Mouse (Mus musculus): ENCODE results near the gene Tmc3. TPM values are rescaled to one million over a fixed set of nuclear protein-coding genes. Genes with fewer than 3 reads are reported as not detected.

Tmc3 gene
- polyA plus RNA-seq, 1 experiment from 2014 or later: 0.73 TPM

DNA sequence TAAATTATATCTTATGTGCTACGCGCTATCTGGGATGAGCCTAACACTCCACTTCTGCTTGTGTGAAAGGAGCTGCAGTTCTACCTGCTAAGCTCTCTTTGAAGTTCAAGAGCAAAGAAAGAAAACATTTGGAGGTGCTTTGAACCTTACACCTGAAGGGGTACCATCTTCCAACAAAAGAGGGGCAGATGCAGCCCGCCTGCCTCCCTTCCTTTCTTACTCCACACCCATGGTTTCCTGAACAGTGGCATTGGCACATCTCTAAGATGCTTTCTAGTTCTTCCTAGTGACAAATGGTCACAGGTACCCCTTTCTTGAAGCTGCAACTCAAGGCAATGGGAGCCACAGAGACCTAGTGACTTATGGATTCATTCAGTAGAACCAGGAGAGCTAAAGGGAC, 77.0 kb downstream of the Tmc3 start:
- no peak for DNase-seq (ENCODE audit: low spot score)
- Histone ChIP-seq H3K27ac (replicated peaks; ENCODE audit: low read depth, low read length) (no peak overlapping the region), H3K9ac (ENCODE audit: low read length) (no peak overlapping the region), H3K36me3 (ENCODE audit: control insufficient read depth, insufficient read depth, low read length) (no peaks in the 10 kb centered on the region), H3K9me3 (ENCODE audit: control insufficient read depth, low read length) (no peaks in the 10 kb centered on the region), H3K4me1 (ENCODE audit: control insufficient read depth, insufficient read depth, low read length) (no peaks in the 10 kb centered on the region), H3K4me2 (ENCODE audit: low read depth, severe bottlenecking) (no peak overlapping the region), H3K27me3 (ENCODE audit: control insufficient read depth, insufficient read depth, low read length) (no peaks in the 10 kb centered on the region), H3K4me3 (ENCODE audit: low read depth, low read length) (no peak overlapping the region)
- 94% methylated on average over 3 of the region's 3 CpGs for WGBS
- no peak for ATAC-seq (ENCODE audit: insufficient number of reproducible peaks, low FRiP score, low TSS enrichment, low read depth)

DNA sequence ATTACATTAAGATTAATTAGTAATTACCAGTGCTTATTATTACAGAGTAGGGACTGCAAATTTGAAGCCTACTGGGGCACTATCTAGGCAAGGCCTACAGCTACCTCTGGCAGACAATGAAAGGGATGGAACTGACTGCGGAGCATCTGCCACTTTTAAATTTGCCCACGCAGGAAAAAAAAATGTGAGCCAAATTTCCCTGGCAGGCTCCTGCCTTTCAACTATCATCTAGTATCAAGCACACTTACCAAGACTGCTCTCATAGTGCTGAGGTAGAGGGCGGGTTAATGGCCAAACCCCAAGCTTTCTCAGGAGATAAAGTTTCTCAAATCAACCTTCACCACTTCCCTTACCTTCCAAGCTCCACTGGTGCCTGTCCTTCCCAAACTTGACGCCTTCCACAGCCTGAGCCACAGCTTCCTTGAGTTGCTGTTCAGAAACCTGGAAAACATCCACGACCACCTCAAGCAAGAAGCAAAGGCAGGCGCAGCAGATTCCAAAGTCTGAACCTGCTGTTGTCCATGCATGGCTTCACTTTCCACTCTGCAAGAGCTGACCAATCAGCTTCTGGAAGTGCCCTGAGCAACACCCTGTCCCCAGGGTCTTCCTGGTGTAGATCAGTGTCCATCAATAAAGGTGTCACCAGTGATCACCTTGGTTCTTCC, 78.1 kb downstream of the Tmc3 start:
- WGBS: 88% methylated on average over 6 of the region's 6 CpGs
- no peaks in the 10 kb centered on the region for H3K9me3 ChIP-seq (ENCODE audit: control insufficient read depth, low read length)
- H3K9ac ChIP-seq (ENCODE audit: low read length): no peak overlapping the region
- H3K4me3 ChIP-seq (ENCODE audit: low read depth, low read length): no peak overlapping the region
- H3K4me2 ChIP-seq (ENCODE audit: low read depth, severe bottlenecking): no peak overlapping the region
- ATAC-seq (ENCODE audit: insufficient number of reproducible peaks, low FRiP score, low TSS enrichment, low read depth) (no peak), DNase-seq (ENCODE audit: low spot score) (no peak)
- no peaks in the 10 kb centered on the region for H3K4me1 ChIP-seq (ENCODE audit: control insufficient read depth, insufficient read depth, low read length)
- no peaks in the 10 kb centered on the region for H3K36me3 ChIP-seq (ENCODE audit: control insufficient read depth, insufficient read depth, low read length)
- H3K27me3 ChIP-seq (ENCODE audit: control insufficient read depth, insufficient read depth, low read length): no peaks in the 10 kb centered on the region
- no peak overlapping the region for H3K27ac ChIP-seq (replicated peaks; ENCODE audit: low read depth, low read length)

DNA sequence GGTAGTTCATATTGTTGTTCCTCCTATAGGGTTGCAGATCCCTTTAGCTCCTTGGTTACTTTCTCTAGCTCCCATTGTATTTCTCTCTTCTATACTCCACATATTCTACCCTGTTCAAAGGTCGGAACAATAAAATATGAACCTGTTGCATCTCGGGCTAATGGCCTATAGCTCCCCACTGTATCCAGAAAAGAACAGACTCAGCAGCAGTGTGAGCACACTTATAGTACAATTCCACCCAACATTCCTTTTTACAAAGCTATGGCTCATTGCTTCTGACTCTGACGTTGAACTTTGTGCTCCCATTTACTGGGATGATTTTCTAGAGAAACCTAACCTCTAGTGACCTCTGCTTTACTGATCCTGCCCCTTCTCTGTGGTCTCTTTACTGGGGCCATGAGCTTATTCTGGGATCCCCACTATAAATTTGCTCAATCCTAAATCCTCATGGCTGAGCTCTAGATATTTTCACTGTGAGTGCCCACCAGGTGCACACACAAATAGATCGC, 81.4 kb downstream of the Tmc3 start:
- Histone ChIP-seq H3K9me3 (ENCODE audit: control insufficient read depth, low read length) (no peaks in the 10 kb centered on the region), H3K4me2 (ENCODE audit: low read depth, severe bottlenecking) (no peak overlapping the region), H3K4me1 (ENCODE audit: control insufficient read depth, insufficient read depth, low read length) (no peaks in the 10 kb centered on the region), H3K36me3 (ENCODE audit: control insufficient read depth, insufficient read depth, low read length) (no peaks in the 10 kb centered on the region), H3K4me3 (ENCODE audit: low read depth, low read length) (no peak overlapping the region), H3K27me3 (ENCODE audit: control insufficient read depth, insufficient read depth, low read length) (no peaks in the 10 kb centered on the region), H3K9ac (ENCODE audit: low read length) (no peak overlapping the region), H3K27ac (replicated peaks; ENCODE audit: low read depth, low read length) (no peak overlapping the region)
- 87% methylated on average over 4 of the region's 4 CpGs for WGBS
- no peak for ATAC-seq (ENCODE audit: insufficient number of reproducible peaks, low FRiP score, low TSS enrichment, low read depth)
- no peak for DNase-seq (ENCODE audit: low spot score)

DNA sequence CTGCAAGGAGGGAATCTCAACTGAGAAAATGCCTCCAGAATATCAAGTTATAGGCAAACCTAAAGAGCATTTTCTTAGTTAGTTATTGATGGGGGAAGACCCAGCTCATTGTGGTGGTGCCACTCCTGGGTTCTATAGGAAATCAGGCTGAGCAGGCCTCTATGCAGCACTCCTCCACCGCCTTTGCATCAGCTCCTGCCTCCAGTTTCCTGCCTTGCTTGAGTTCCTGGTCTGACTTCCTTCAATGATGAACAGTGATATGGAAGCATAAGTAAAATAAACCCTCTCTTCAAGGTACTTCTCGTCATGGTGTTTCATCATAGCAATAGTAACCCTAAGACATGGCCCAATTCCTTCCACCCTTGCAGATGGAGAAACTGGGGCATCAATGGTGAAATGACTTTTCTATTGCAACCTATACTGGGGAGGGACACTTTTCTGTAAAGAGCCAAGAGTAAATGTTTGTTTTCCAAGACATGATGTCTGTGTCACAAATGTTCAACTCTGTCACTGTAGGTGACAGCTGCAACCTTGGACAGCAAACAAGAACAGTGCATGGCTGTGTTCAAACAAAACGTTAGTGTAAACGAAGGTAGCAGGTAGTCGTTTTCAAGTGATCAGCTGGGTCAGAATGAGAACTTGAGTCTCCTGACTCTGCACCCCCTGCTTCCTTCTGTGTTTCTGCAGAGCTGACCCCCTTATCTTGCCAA, 83.4 kb downstream of the Tmc3 start:
- Histone ChIP-seq H3K36me3 (ENCODE audit: control insufficient read depth, insufficient read depth, low read length) (no peaks in the 10 kb centered on the region), H3K27ac (replicated peaks; ENCODE audit: low read depth, low read length) (no peak overlapping the region), H3K4me3 (ENCODE audit: low read depth, low read length) (no peak overlapping the region), H3K9ac (ENCODE audit: low read length) (no peak overlapping the region), H3K4me2 (ENCODE audit: low read depth, severe bottlenecking) (no peak overlapping the region), H3K27me3 (ENCODE audit: control insufficient read depth, insufficient read depth, low read length) (no peaks in the 10 kb centered on the region), H3K4me1 (ENCODE audit: control insufficient read depth, insufficient read depth, low read length) (no peaks in the 10 kb centered on the region), H3K9me3 (ENCODE audit: control insufficient read depth, low read length) (no peaks in the 10 kb centered on the region)
- no peak for ATAC-seq (ENCODE audit: insufficient number of reproducible peaks, low FRiP score, low TSS enrichment, low read depth)
- WGBS: 88% methylated on average over 5 of the region's 5 CpGs
- no peak for DNase-seq (ENCODE audit: low spot score)

DNA sequence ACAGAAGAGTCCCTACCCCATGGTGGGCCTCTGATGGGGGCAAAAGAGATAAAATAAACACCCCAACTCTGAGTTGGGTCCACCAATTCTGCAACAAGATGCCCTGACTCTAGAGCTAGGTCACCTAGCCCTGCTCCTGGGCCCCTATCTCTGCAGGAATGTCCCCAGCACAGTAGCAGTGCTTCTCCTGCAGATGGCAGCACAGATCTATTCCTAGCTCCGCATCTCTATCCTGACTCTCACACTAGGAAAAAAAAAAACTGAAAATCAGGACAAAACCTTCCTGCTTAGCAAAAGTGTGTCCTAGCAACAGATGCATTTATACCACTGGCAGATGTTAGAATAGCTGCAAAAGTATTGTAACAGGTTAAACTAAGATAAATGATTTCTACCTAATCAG, 84.0 kb downstream of the Tmc3 start:
- Histone ChIP-seq H3K9ac (ENCODE audit: low read length) (no peak overlapping the region), H3K4me1 (ENCODE audit: control insufficient read depth, insufficient read depth, low read length) (no peaks in the 10 kb centered on the region), H3K9me3 (ENCODE audit: control insufficient read depth, low read length) (no peaks in the 10 kb centered on the region), H3K27me3 (ENCODE audit: control insufficient read depth, insufficient read depth, low read length) (no peaks in the 10 kb centered on the region), H3K4me3 (ENCODE audit: low read depth, low read length) (no peak overlapping the region), H3K27ac (replicated peaks; ENCODE audit: low read depth, low read length) (no peak overlapping the region), H3K36me3 (ENCODE audit: control insufficient read depth, insufficient read depth, low read length) (no peaks in the 10 kb centered on the region), H3K4me2 (ENCODE audit: low read depth, severe bottlenecking) (no peak overlapping the region)
- 18% methylated on average over 1 of the region's 1 CpGs for WGBS
- DNase-seq (ENCODE audit: low spot score) (peak; percentile 77), ATAC-seq (ENCODE audit: insufficient number of reproducible peaks, low FRiP score, low TSS enrichment, low read depth) (no peak)

DNA sequence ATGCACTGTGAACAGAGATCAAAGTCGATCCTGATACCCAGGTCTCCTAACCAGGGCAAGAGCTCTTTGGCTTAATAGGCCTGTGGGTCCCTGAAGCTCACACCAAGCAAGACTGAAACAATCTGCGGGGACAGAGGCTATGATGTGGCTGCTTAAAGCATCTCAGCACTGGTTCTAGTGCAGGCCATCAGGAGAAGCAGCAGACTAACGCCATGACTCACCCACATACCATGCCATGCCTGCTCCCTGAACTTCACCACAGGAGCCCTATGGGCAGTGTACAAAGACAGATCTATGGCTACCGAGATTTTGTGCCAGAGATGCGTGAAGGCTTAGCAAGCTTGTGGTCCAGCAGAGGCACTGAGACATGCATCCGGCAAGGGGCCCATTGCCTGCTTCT, 86.8 kb downstream of the Tmc3 start:
- 91% methylated on average over 6 of the region's 6 CpGs for WGBS
- no peak for DNase-seq (ENCODE audit: low spot score)
- no peak for ATAC-seq (ENCODE audit: insufficient number of reproducible peaks, low FRiP score, low TSS enrichment, low read depth)
- Histone ChIP-seq H3K27ac (replicated peaks; ENCODE audit: low read depth, low read length) (no peak overlapping the region), H3K27me3 (ENCODE audit: control insufficient read depth, insufficient read depth, low read length) (no peaks in the 10 kb centered on the region), H3K4me3 (ENCODE audit: low read depth, low read length) (no peak overlapping the region), H3K36me3 (ENCODE audit: control insufficient read depth, insufficient read depth, low read length) (no peaks in the 10 kb centered on the region), H3K9ac (ENCODE audit: low read length) (no peak overlapping the region), H3K4me1 (ENCODE audit: control insufficient read depth, insufficient read depth, low read length) (no peaks in the 10 kb centered on the region), H3K4me2 (ENCODE audit: low read depth, severe bottlenecking) (no peak overlapping the region), H3K9me3 (ENCODE audit: control insufficient read depth, low read length) (no peaks in the 10 kb centered on the region)

Other genes starting within 250 kb of the Tmc3 start
- 18.8 and 19.2 TPM in 2 replicates for gene Stard5, start 47.0 kb downstream of the Tmc3 start, polyA plus RNA-seq (2014; fragmentation: Nextera tagmentation; extraction: Ambion mirVana)
- 2.2 and 3.4 TPM in 2 replicates for gene Il16, start 160.8 kb downstream of the Tmc3 start, polyA plus RNA-seq (2014; fragmentation: Nextera tagmentation; extraction: Ambion mirVana)
- 0.19 and 0.35 TPM in 2 replicates for gene Cfap161, start 210.0 kb downstream of the Tmc3 start, polyA plus RNA-seq (2014; fragmentation: Nextera tagmentation; extraction: Ambion mirVana)

Data from limb, embryonic 11.5 days (tissue).